Mouse (Mus musculus): ENCODE data around the gene Pard3b.

- TF ChIP-seq CTCF (IDR thresholded peaks at IDR 0.05; ENCODE audit: insufficient read depth, low read length) (no peak), POLR2A (IDR thresholded peaks at IDR 0.05; ENCODE audit: borderline replicate concordance, extremely low read depth, low read depth, low read length) (no peak)
Observed at GRCm38 (mm10) chr1:62016536-62017300, 378.1 kb downstream of the Pard3b start.
